Mouse (Mus musculus) hindbrain, embryonic 13.5 days (tissue): ENCODE measurements around the gene Ccdc167. TPM values are rescaled to one million over a fixed set of nuclear protein-coding genes. Genes with fewer than 3 reads are reported as not detected.

ENCODE experiments used
- ATAC-seq: fragments of 200-750 bp; cut with Nextera tagmentation; 2 replicates; pipeline ENCODE4 v1.8.0; 2017; ENCODE audit warnings: moderate TSS enrichment; ENCODE audit not compliant: low FRiP score
- H3K27ac ChIP-seq: fragments of 300-500 bp; sonication (generic); 2 replicates; pipeline ENCODE4 v1.5.1; 2015; ENCODE audit warnings: inconsistent platforms, mild to moderate bottlenecking, moderate library complexity
- H3K27me3 ChIP-seq: fragments of 300-500 bp; sonication (generic); 2 replicates; pipeline ENCODE4 v1.6.1; 2015; ENCODE audit warnings: mild to moderate bottlenecking, inconsistent platforms
- H3K36me3 ChIP-seq: fragments of 300-500 bp; sonication (generic); 2 replicates; pipeline ENCODE4 v1.6.1; 2015; ENCODE audit warnings: mild to moderate bottlenecking, inconsistent platforms
- H3K4me1 ChIP-seq: fragments of 300-500 bp; sonication (generic); replicated peaks from 2 replicates; pipeline ENCODE4 v1.6.1; 2015; ENCODE audit warnings: inconsistent platforms
- H3K4me2 ChIP-seq: fragments of 300-500 bp; sonication (generic); 2 replicates; pipeline ENCODE4 v1.6.1; 2015; ENCODE audit warnings: inconsistent platforms, mild to moderate bottlenecking, moderate library complexity
- H3K4me3 ChIP-seq: fragments of 300-500 bp; sonication (generic); 2 replicates; pipeline ENCODE4 v1.5.1; 2015; ENCODE audit warnings: mild to moderate bottlenecking, inconsistent platforms
- H3K9ac ChIP-seq: fragments of 300-500 bp; sonication (generic); 2 replicates; pipeline ENCODE4 v1.6.1; 2015; ENCODE audit warnings: mild to moderate bottlenecking, inconsistent platforms
- H3K9me3 ChIP-seq: fragments of 300-500 bp; sonication (generic); 2 replicates; pipeline ENCODE4 v1.6.1; 2016; ENCODE audit warnings: inconsistent platforms
- WGBS: fragments of 180-500 bp; shearing (Covaris S2); methylation state at CpG from one replicate; pipeline ENCODE4 v1.1.7; 2015; 5-methylcytosine and 5-hydroxymethylcytosine counted together
- polyA plus RNA-seq: library from polyadenylated mRNA; unstranded; fragments of >200 nt; fragmentation: Nextera tagmentation; extraction: Ambion mirVana; gene quantifications from 2 replicates; pipeline ENCODE4 v1.2.1, GENCODE M21; 2015

Ccdc167 gene
- polyA plus RNA-seq, 1 experiment from 2014 or later: 13.4 TPM

DNA sequence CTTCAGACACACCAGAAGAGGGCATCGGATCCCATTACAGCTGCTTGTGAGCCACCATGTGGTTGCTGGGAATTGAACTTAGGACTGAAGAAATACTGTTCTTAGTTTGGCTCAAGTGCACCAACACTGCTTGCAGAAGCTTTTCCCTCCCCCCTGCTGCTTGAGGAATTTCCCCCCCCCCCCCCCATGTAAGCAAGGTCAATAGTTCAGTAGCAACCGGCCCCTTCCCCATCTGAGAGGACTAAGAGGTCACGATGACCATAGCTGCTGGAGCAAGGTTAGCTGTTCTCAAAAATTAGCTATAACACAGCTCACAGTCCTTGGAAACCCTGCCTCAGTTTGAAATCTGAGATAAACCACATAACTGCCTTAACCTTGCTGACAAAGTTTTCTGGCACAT lies 74.6 kb downstream of the Ccdc167 start:
- no peak overlapping the region for H3K4me2 ChIP-seq
- no peak overlapping the region for H3K9ac ChIP-seq
- no peaks in the 10 kb centered on the region for H3K9me3 ChIP-seq
- no peak overlapping the region for H3K4me3 ChIP-seq
- peaks cover 4% of the 10 kb centered on the region; the same call in 1 of the 2 replicates for H3K4me1 ChIP-seq
- no peaks in the 10 kb centered on the region for H3K27me3 ChIP-seq
- H3K36me3 ChIP-seq: peaks cover 72% of the 10 kb centered on the region
- no peak overlapping the region for H3K27ac ChIP-seq
- 63% methylated on average over 3 of the region's 3 CpGs for WGBS
- no peak for ATAC-seq

DNA sequence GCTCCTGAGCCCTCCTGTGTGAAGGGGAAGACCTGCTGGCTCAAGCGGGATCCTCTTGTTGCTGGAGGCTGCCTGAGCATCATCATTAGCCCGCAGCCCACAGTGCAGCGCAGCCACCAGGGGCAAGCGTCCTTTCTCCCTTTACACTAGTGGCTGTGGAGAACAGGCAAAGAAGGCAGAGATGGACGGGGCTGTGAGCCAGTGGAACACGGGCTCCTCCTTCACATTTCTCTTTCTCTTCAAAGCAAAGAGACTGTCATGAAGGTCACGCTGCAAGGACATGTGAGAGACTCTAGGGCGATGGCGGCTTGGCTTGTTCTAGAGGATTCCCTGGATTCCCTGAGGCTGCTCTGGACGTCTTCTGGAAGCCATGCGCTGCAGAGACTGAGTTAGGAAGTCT lies 75.9 kb downstream of the Ccdc167 start:
- ATAC-seq: no peak
- Histone ChIP-seq H3K4me1 (peaks cover 4% of the 10 kb centered on the region; the same call in 1 of the 2 replicates), H3K4me2 (no peak overlapping the region), H3K4me3 (no peak overlapping the region), H3K9me3 (no peaks in the 10 kb centered on the region), H3K36me3 (peaks cover 76% of the 10 kb centered on the region), H3K9ac (no peak overlapping the region), H3K27me3 (no peaks in the 10 kb centered on the region), H3K27ac (no peak overlapping the region)
- 96% methylated on average over 11 of the region's 11 CpGs for WGBS

DNA sequence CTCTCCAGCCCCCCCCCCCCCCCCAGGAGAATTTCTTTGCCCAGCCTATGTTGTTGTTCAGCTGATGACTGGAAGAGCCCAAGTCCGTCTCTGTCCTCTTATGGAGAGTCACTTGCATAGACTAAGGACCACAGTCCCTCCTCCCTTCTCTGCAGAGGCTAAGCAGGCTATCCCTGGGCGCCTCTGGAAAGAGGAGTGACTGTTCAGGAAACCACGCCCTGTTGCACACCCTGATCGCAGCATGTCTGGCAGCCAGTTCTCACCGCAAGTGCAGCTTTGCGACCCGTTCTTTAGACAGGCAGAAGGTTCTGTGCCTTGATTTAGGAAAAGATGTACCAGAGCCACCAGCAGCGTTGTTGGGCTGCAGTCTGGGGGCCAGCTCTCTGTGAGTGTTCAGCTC lies 78.9 kb downstream of the Ccdc167 start:
- Histone ChIP-seq H3K27ac (no peak overlapping the region), H3K4me1 (no peaks in the 10 kb centered on the region), H3K27me3 (no peaks in the 10 kb centered on the region), H3K9ac (no peak overlapping the region), H3K9me3 (no peaks in the 10 kb centered on the region), H3K36me3 (peaks cover 96% of the 10 kb centered on the region), H3K4me2 (no peak overlapping the region), H3K4me3 (no peak overlapping the region)
- no peak for ATAC-seq
- 88% methylated on average over 8 of the region's 8 CpGs for WGBS

DNA sequence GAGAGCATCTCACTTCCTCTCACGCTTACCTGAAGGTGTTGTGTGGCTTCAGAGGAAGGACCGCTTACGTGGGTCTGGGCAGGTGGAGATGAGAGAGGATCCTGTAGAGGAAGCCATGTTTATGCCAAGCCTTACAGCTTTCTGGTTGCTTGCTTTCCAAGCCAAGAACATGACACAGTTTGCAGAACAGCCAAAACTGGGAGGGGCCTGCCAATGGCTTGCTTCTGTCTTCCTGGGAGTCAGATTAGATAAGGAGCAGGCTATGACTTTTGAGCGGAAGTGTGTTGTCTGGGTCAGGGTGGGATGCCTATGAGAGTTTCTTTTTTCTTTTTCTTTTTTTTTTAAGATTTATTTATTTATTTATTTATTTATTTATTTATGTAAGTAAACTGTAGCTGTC lies 79.5 kb downstream of the Ccdc167 start:
- Histone ChIP-seq H3K27me3 (no peaks in the 10 kb centered on the region), H3K4me3 (no peak overlapping the region), H3K27ac (no peak overlapping the region), H3K9me3 (no peaks in the 10 kb centered on the region), H3K36me3 (peaks cover 95% of the 10 kb centered on the region), H3K4me1 (no peaks in the 10 kb centered on the region), H3K9ac (no peak overlapping the region), H3K4me2 (no peak overlapping the region)
- ATAC-seq: no peak
- WGBS: 98% methylated on average over 4 of the region's 4 CpGs

Other genes with a start within 250 kb of the Ccdc167 start
- 12.7 and 13.8 TPM in 2 replicates for gene Pim1, start 226.3 kb downstream of the Ccdc167 start, polyA plus RNA-seq
- not detected in 2 replicates for gene Gm17657, start 167.4 kb downstream of the Ccdc167 start, polyA plus RNA-seq
- 22.1 and 22.8 TPM in 2 replicates for gene Tbc1d22b, start 167.3 kb downstream of the Ccdc167 start, polyA plus RNA-seq
- 1.6 and 1.8 TPM in 2 replicates for gene Tmem217, start 164.7 kb downstream of the Ccdc167 start, polyA plus RNA-seq
- 79.2 and 83.4 TPM in 2 replicates for gene Rnf8, start 102.3 kb downstream of the Ccdc167 start, polyA plus RNA-seq
- 2.9 and 3.8 TPM in 2 replicates for gene Gm28043, start 102.2 kb downstream of the Ccdc167 start, polyA plus RNA-seq
- gene Cmtr1, start 56.4 kb downstream of the Ccdc167 start, polyA plus RNA-seq: 132 and 139 TPM in 2 replicates